Mouse (Mus musculus) lung, embryonic 14.5 days (tissue): ENCODE results near the gene Naga. TPM values are rescaled to one million over a fixed set of nuclear protein-coding genes. Genes with fewer than 3 reads are reported as not detected.
A peak's percentile ranks its signal among the peaks of the same experiment; 100 is the strongest.

Experiments used
- ATAC-seq: fragments of 200-750 bp; cut with Nextera tagmentation; 2 replicates; pipeline ENCODE4 v1.8.0; 2017; ENCODE audit warnings: mild to moderate bottlenecking, moderate TSS enrichment, moderate library complexity; ENCODE audit not compliant: insufficient read depth
- DNase-seq: peaks from one replicate; pipeline ENCODE4 v3.0.0-alpha.2; 2015
- H3K27ac ChIP-seq: fragments of 300-500 bp; sonication (generic); 2 replicates; pipeline ENCODE4 v1.5.1; 2014; ENCODE audit warnings: low read depth, mild to moderate bottlenecking, moderate library complexity
- H3K27me3 ChIP-seq: fragments of 300-500 bp; sonication (generic); 2 replicates; pipeline ENCODE4 v1.6.1; 2014; ENCODE audit warnings: low read length, control low read depth; ENCODE audit not compliant: insufficient read depth
- H3K36me3 ChIP-seq: fragments of 300-500 bp; sonication (generic); 2 replicates; pipeline ENCODE4 v1.6.1; 2014; ENCODE audit warnings: control low read depth; ENCODE audit not compliant: insufficient read depth
- H3K4me1 ChIP-seq: fragments of 300-500 bp; sonication (generic); 2 replicates; pipeline ENCODE4 v1.6.1; 2014; ENCODE audit warnings: antibody characterized with exemption, control low read depth; ENCODE audit not compliant: insufficient read depth
- H3K4me2 ChIP-seq: fragments of 300-500 bp; sonication (generic); 2 replicates; pipeline ENCODE4 v1.6.1; 2014; ENCODE audit warnings: mild to moderate bottlenecking
- H3K4me3 ChIP-seq: fragments of 300-500 bp; sonication (generic); 2 replicates; pipeline ENCODE4 v1.5.1; 2014; ENCODE audit warnings: low read depth, low read length
- H3K9ac ChIP-seq: fragments of 300-500 bp; sonication (generic); 2 replicates; pipeline ENCODE4 v1.6.1; 2014
- H3K9me3 ChIP-seq: fragments of 300-500 bp; sonication (generic); 2 replicates; pipeline ENCODE4 v1.6.1; 2016; ENCODE audit warnings: low read depth, low read length, control low read depth
- CTCF ChIP-seq: IDR thresholded peaks from 2 replicates; pipeline ENCODE4 v1.5.1; 2016; ENCODE audit warnings: antibody characterized with exemption, low read depth
- WGBS: fragments of 180-500 bp; shearing (Covaris S2); extraction: QIAGEN DNeasy Blood & Tissue Kit; methylation state at CpG from one replicate; pipeline ENCODE4 v1.1.7; 2014; 5-methylcytosine and 5-hydroxymethylcytosine counted together
- polyA plus RNA-seq: library from polyadenylated mRNA; unstranded; fragments of >200 nt; fragmentation: Nextera tagmentation; extraction: Ambion mirVana; gene quantifications from 2 replicates; pipeline ENCODE4 v1.2.1, GENCODE M21; 2014

The Naga gene
- polyA plus RNA-seq, 1 experiment from 2014 or later = 45.9 TPM

DNA sequence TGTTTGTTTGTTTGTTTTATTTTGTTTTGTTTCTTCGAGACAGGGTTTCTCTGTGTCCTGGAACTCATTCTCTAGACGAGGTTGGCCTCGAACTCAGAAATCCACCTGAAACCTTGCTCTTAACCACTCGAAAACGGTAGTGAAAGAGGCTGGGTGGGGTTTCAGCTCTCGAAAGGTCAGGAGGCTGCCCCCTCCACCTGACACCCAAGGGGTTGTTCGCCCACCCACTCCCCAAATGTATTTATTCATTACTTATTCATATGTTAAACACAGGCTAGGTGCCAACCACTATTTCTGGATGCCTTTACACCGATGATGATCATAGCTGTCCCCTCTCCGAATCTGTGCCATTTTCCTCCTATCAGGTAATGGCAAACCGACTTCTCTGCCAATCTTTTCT is 425 bp upstream of the Naga start:
- no peak for TF ChIP-seq CTCF
- H3K4me1 ChIP-seq = peaks cover 8% of the 10 kb centered on the region; the same call in 1 of the 2 replicates
- no peak for DNase-seq
- H3K4me2 ChIP-seq = peak overlapping the region; percentile 60
- H3K27me3 ChIP-seq = no peaks in the 10 kb centered on the region
- 51% methylated on average over 10 of the region's 10 CpGs for WGBS
- H3K27ac ChIP-seq = no peak overlapping the region
- no peak for ATAC-seq
- H3K4me3 ChIP-seq = peak overlapping the region; percentile 58
- peak overlapping the region; percentile 53 for H3K9ac ChIP-seq
- H3K36me3 ChIP-seq = peaks cover 26% of the 10 kb centered on the region
- H3K9me3 ChIP-seq = no peaks in the 10 kb centered on the region

DNA sequence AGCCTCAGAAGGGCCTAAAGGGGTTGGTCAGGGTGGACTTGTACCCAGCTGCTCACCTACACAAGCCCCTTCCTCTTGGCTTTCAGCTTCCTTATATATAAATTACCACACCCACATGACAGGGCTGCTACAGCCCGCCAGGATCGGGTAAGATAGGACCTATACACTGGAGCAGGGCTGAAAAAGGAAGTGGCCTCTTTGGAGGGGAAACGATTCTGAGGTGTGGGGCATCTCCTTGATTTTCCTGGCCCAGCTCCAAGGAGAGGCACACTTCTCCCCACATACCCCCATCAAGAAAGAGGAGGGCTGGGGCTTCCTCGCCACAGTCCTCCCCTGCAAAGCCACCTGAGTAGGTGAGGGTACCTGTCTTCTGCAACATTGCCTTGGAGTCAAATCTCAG is 850 bp downstream of the Naga start:
- 12% methylated on average over 4 of the region's 4 CpGs for WGBS
- H3K36me3 ChIP-seq = peaks cover 34% of the 10 kb centered on the region
- no peak for TF ChIP-seq CTCF
- ATAC-seq (no peak), DNase-seq (peak; percentile 17)
- peak overlapping the region; percentile 53 for H3K9ac ChIP-seq
- H3K4me3 ChIP-seq = peak overlapping the region; percentile 58
- H3K27ac ChIP-seq = no peak overlapping the region
- no peaks in the 10 kb centered on the region for H3K9me3 ChIP-seq
- H3K4me1 ChIP-seq = peaks cover 8% of the 10 kb centered on the region; the same call in 1 of the 2 replicates
- H3K27me3 ChIP-seq = no peaks in the 10 kb centered on the region
- peak overlapping the region; percentile 60 for H3K4me2 ChIP-seq

DNA sequence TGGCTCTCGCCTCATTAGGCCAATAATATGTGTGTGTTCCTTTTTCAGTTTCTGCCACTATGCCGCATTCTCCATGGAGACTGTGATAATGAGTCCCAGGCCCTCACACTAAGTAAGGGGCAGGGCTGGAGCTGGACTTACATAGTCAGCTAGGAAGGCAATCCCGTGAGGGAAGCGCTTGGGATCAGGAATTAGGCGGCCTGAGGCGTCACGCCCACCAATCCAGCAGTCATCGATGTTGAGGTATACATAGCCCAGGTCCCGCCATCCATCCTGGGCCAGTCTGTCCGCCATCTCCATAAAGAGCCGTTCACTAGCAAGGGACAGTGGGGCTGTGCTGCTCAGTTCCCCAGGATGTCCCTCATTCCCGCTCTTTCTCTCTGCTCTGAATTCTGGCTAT is 2.1 kb downstream of the Naga start:
- ATAC-seq = no peak

DNA sequence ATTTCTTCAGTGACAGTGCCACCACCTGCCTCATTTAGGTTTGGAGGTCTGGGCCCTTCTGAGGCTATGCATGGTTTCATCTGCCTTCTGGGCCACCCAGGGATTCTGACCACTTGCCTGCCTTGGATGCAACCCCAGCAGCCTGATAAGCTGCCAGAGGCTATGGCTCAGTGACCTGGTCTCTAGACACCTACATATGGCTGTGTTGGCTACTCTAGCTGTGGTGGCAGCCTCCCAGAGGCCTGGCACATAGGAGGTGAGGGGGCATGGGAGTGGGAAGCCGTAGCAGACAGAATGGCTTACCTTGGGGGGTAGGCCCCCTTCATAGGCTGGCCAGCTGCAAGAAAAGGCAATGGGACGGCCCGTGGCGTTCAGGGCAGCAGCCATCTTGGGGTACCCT is 3.5 kb downstream of the Naga start:
- H3K4me1 ChIP-seq = peaks cover 5% of the 10 kb centered on the region; the same call in 1 of the 2 replicates
- ATAC-seq (no peak), DNase-seq (no peak)
- no peaks in the 10 kb centered on the region for H3K9me3 ChIP-seq
- H3K27me3 ChIP-seq = no peaks in the 10 kb centered on the region
- no peak overlapping the region for H3K4me2 ChIP-seq
- no peak for TF ChIP-seq CTCF
- H3K4me3 ChIP-seq = no peak overlapping the region
- 95% methylated on average over 4 of the region's 4 CpGs for WGBS
- no peak overlapping the region for H3K27ac ChIP-seq
- peaks cover 53% of the 10 kb centered on the region for H3K36me3 ChIP-seq
- H3K9ac ChIP-seq = no peak overlapping the region

More for the DNA sequence above, 2.1 kb downstream of the Naga start:
- Histone ChIP-seq H3K4me1 (peaks cover 7% of the 10 kb centered on the region; the same call in 1 of the 2 replicates), H3K4me2 (no peak overlapping the region), H3K9ac (no peak overlapping the region), H3K27ac (no peak overlapping the region), H3K36me3 (peaks cover 45% of the 10 kb centered on the region), H3K4me3 (no peak overlapping the region), H3K27me3 (no peaks in the 10 kb centered on the region), H3K9me3 (no peaks in the 10 kb centered on the region)
- 85% methylated on average over 12 of the region's 12 CpGs for WGBS
- no peak for TF ChIP-seq CTCF
- DNase-seq = no peak

DNA sequence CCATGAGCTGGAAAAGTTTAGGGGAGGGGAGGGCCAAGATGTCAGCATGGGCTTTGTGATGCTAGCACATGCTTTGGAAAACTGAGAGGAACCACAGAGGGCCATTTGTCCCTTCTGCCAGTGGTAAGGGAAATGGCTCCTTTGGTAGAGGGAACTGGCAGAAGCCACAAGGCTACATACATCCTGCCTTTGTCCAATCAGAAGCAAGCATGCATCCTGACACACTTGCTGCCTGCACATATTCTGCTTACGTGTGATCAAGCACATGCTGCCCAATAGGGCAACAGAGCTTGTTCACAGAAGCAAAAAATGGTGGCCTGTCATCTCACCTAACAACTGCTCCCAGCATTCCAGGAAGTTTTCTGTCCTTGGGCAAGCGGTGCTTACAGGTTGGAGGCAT is 13.3 kb downstream of the Naga start:
- H3K4me3 ChIP-seq = no peak overlapping the region
- WGBS = 60% methylated on average over 2 of the region's 2 CpGs
- no peak overlapping the region for H3K4me2 ChIP-seq
- no peaks in the 10 kb centered on the region for H3K27me3 ChIP-seq
- H3K9me3 ChIP-seq = no peaks in the 10 kb centered on the region
- no peaks in the 10 kb centered on the region; the same call in 1 of the 2 replicates for H3K4me1 ChIP-seq
- ATAC-seq (no peak), DNase-seq (no peak)
- TF ChIP-seq CTCF = no peak
- no peak overlapping the region for H3K9ac ChIP-seq
- peaks cover 15% of the 10 kb centered on the region for H3K36me3 ChIP-seq
- H3K27ac ChIP-seq = no peak overlapping the region

DNA sequence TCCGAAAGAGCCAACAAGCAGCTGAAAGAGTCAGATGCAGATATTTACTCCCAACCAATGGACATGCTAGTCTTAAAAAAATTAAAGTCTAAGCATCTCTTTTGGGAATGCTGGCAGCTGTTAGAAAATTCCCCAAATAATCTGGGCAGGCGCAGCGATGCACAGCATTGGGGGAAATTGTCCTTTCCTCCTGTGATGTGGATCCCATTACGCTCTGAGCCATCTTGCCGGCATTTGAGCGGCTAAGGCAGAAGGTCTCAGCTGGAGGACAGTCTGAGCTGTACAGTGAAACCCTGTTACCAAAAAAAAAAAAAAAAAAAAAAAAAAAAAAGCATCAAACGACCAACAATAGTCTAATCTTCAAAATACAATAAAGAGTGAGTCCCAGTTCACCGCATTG is 16.5 kb downstream of the Naga start:
- TF ChIP-seq CTCF = no peak
- no peak for ATAC-seq

DNA sequence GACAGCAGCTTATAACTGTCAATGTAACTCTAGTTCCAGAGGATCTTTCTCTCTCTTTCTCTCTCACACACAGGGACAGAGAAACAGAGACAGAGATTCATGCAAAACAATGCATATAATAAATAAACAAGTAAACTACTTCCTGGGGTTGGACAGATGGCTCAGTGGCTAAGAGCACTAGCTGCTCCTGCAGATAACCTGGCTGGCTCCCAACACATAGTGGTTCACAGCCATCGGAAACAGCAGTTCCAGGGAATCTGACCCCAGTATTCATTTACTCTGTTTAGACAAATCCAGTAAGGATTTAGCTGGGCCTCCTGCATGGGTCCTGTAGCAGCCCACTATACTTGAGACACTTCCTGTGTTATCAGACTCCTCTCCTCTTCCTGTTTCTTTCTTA is 19.1 kb downstream of the Naga start:
- ATAC-seq (no peak), DNase-seq (no peak)
- Histone ChIP-seq H3K36me3 (no peaks in the 10 kb centered on the region), H3K4me1 (no peaks in the 10 kb centered on the region; the same call in 1 of the 2 replicates), H3K4me3 (no peak overlapping the region), H3K9ac (no peak overlapping the region), H3K4me2 (no peak overlapping the region), H3K27me3 (no peaks in the 10 kb centered on the region), H3K9me3 (no peaks in the 10 kb centered on the region), H3K27ac (no peak overlapping the region)
- no peak for TF ChIP-seq CTCF
- 33% methylated on average over 1 of the region's 1 CpGs for WGBS

More for the DNA sequence above, 16.5 kb downstream of the Naga start:
- H3K4me2 ChIP-seq = no peak overlapping the region
- H3K9me3 ChIP-seq = no peaks in the 10 kb centered on the region
- 75% methylated on average over 8 of the region's 8 CpGs for WGBS
- no peak overlapping the region for H3K9ac ChIP-seq
- DNase-seq = no peak
- no peak overlapping the region for H3K4me3 ChIP-seq
- H3K4me1 ChIP-seq = no peaks in the 10 kb centered on the region; the same call in 1 of the 2 replicates
- H3K36me3 ChIP-seq = no peaks in the 10 kb centered on the region
- no peak overlapping the region for H3K27ac ChIP-seq
- no peaks in the 10 kb centered on the region for H3K27me3 ChIP-seq

DNA sequence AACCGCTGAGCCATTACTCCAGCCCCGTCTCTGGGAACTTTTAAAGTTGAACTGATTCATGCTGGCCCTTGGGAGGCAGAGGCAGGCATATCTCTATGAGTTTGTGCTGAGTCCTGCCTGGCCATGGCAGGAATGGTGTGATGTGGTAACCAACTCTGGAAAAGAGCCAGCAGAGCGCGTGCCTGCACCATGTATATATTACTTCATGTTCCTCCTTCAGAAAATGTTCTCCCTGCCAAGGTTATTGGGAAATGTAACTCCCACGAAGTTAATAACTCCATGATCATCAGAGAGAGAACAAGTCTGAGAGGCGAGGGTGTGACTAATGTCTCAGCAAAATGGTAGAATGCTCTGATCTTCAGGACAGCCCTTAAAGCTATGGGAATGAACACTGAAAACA is 20.9 kb downstream of the Naga start:
- DNase-seq (peak; percentile 46), ATAC-seq (no peak)
- 74% methylated on average over 6 of the region's 6 CpGs for WGBS
- no peak for TF ChIP-seq CTCF
- no peak overlapping the region for H3K4me3 ChIP-seq
- H3K4me2 ChIP-seq = no peak overlapping the region
- no peaks in the 10 kb centered on the region for H3K36me3 ChIP-seq
- H3K27me3 ChIP-seq = no peaks in the 10 kb centered on the region
- no peaks in the 10 kb centered on the region; the same call in 1 of the 2 replicates for H3K4me1 ChIP-seq
- H3K9ac ChIP-seq = no peak overlapping the region
- no peak overlapping the region for H3K27ac ChIP-seq
- no peaks in the 10 kb centered on the region for H3K9me3 ChIP-seq
